Mouse (Mus musculus): ENCODE results near the gene Spata25.

The Spata25 gene

DNA sequence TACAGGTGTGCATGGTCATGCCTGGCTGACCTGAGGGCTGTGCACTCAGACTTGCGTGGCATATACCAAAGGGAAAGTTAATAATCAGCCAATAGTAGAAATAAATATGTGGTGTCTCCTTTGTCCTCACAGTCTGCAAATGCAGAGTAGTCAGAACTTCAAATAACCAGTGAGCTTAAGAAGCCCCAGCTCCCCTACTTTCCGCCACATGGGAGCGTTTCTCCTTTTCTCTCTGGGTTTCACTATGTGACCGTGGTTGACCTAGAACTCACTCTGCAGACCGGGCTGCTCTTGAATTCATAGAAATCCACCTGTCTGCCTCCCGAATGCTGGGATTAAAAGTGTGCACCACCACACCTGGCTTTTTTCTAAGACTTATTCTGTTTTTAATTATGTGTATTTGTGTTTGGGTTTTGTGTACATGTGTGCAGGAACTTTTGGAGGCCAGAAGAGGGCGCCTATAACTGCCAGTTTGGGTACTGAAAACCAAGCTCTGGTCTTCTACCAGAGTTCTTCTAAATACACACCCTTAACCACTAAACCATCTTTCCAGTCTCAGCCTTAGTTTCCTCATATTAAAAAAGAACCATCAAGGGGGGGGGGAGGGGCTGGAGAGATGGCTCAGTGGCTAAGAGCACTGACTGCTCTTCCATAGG lies 44.3 kb downstream of the Spata25 start:
- DNase-seq (ENCODE audit: low read depth): peak; percentile 43

DNA sequence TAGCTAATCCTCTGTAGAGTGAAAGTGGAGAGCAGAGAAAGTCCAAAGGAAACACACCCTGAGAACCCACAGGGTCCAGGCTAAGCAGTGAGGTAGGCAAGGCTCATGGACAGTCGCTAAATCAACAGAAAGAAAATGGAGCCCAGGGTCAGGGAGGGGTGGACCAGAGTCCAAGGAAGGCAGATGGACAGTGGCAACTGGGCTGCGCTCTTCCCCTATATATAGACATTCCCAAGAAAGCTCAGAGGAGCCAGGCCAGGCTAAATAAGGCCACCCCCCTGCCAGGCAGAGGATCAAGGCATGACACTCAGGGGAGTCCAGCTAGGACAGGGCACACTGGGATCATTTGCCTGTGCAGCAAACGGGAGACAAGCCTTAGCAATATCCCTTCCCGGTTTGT lies 46.5 kb downstream of the Spata25 start:
- no peak for DNase-seq (ENCODE audit: low read depth)

DNA sequence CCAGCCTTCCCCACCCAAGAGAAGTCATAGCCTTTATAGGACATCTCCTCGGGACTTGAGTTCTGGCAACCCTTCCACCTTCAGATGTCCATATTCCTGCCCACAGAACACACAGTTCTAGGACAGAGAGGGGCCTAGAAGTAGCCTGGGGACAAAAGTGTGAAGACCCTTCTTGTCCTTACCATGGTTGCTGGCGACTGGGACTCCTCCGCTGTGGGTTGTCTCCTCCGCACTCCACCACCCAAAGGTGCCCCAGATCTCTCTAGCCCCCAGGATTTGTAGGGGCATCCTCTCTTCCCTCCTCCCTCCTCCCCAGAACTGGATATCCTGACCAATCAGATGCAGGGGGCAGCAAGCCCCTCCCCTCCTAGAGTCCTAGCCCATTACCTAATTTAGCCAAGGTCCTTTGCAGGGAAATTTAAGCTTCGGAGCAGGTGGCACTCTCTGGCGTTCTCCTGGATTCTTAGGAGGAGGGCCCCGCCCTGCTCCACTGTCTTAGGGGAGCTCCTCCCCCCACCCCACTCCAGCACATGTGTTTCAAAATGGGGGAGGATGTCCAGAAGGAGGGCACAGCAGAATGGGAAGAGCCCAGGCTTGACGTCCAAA lies 48.8 kb downstream of the Spata25 start, which contains the start of gene Tnnc2:
Gene Tnnc2, minus strand, starts transcription at position 487 of the 606 bp plus-strand sequence.
- DNase-seq (ENCODE audit: low read depth): no peak

DNA sequence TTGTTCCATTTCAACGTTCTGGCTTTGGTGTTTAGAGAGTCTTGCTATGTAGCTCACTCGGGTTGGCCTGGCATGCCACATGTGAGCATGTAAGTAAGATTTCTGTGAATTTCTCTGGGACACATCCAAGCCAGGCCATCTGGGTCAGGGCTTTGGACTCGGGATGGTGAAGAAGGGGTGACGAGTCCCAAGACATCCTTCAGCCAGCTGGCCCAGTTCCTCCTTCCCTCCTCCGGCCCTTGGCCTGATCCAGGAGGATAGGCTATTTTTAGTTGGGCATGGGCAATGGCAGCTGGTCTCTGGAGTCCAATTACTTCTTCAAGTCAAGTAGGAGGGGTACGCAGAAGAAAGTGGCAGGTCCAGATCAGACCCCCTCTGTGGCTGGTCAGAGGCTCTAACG lies 49.5 kb downstream of the Spata25 start:
- DNase-seq (ENCODE audit: low read depth): no peak

DNA sequence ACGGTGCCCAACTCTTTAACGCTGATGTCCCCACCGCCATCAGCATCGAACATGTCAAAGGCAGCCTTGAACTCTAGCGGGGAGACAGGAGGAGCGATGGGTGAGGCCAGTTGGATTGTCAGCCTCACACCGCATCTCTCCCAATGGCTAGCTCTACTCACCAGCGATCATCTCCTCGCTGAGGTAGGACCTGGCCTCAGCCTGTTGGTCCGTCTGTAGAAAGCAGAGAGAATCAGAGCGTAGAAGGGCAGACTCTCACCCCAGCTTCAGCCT lies 50.4 kb downstream of the Spata25 start:
- DNase-seq (ENCODE audit: low read depth): no peak

DNA sequence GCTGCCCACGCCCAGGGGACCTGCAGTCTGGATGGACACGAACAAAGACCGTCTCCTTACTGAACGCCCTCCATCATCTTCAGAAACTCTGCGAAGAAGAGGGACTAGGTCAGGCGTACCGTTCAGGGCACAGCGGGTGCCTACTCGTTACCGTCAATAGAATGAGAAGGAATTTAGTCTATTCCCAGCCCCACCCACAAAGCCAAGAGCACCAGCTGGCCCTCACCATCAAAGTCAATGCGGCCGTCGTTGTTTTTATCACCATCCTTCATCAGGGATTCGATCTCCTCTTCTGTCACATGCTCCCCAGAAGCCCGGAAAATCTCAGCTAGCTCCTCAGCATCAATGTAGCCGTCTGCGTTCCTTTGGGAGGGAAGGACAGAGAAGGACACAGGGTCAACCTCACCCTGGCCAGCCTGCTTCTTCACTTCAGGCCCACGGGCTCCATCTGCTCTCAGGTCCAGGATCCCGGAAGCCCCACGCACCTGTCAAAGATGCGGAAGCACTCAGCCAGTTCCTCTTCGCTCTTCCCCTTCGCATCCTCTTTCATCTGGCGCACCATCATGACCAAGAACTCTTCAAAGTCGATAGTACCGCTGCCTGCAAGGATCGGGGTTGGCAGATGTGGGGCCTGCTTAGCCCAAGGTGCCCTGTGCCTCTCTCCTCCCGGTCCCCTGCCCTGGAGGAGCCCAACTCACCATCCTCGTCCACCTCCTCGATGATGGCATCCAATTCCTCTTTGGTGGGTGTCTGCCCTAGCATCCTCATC lies 50.9 kb downstream of the Spata25 start:
- DNase-seq (ENCODE audit: low read depth): no peak

DNA sequence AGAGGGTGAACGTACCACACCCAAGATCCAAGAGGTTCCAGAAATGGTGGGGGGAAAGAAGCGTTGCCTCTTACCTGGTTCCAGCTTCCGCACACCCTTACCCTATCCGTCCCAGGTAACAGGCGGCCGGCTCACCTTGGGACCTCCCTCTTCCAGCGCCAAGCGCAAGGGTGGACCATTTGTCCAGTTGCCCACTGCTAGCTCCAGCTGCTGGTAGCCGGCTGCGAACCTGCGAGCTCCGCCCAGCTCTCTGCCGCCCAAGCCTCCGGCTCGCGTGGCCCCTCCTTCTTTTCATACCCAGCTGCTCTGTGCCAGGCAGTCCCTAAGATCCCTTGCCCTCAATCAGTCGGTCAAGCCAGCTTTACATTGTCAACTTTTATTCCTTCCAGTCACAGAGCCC lies 51.5 kb downstream of the Spata25 start:
- no peak for DNase-seq (ENCODE audit: low read depth)
